Mouse (Mus musculus) embryonic fibroblast, embryonic 13.5 days (primary cell): ENCODE measurements around the gene Gm42791. TPM values are rescaled to one million over a fixed set of nuclear protein-coding genes. Genes with fewer than 3 reads are reported as not detected.

ENCODE experiments used
- H3K27ac ChIP-seq: 2 replicates; pipeline ENCODE4 v1.5.1; 2012; ENCODE audit warnings: low read length, control low read depth, inconsistent platforms; ENCODE audit not compliant: insufficient read depth
- H3K4me1 ChIP-seq: 2 replicates; pipeline ENCODE4 v1.6.1; 2011; ENCODE audit warnings: low read length; ENCODE audit not compliant: control insufficient read depth, insufficient read depth
- H3K4me3 ChIP-seq: 2 replicates; pipeline ENCODE4 v1.5.1; 2011; ENCODE audit warnings: mild to moderate bottlenecking, control low read depth, low read length; ENCODE audit not compliant: insufficient read depth
- CTCF ChIP-seq: IDR thresholded peaks from 2 replicates; pipeline ENCODE4 v1.5.1; 2011; ENCODE audit warnings: mild to moderate bottlenecking, control low read depth, low read length, moderate library complexity, borderline replicate concordance; ENCODE audit not compliant: insufficient read depth
- POLR2A ChIP-seq: IDR thresholded peaks from 2 replicates; pipeline ENCODE4 v1.6.1; 2011; ENCODE audit warnings: low read depth, mild to moderate bottlenecking, control low read depth, low read length, moderate library complexity
- polyA plus RNA-seq: library from polyadenylated mRNA; stranded (reverse); fragments of >200 nt; gene quantifications from 2 replicates; pipeline ENCODE4 v1.2.4, GENCODE M21; 2011; ENCODE audit warnings: low read depth; ENCODE audit not compliant: missing spikeins, insufficient read length

Gm42791 gene
- polyA plus RNA-seq, 1 experiment: 7.1 TPM

GRCm38 (mm10) chr5:149007295-149007646 is 12.3 kb upstream of the Gm42791 start:
- TF ChIP-seq CTCF: no peak
- no peak for TF ChIP-seq POLR2A
- Histone ChIP-seq H3K4me3 (no peak overlapping the region), H3K27ac (peak overlapping the region; percentile 27), H3K4me1 (peaks cover 6% of the 10 kb centered on the region)

- H3K27ac ChIP-seq: peak overlapping the region; percentile 27
- TF ChIP-seq CTCF (peak; percentile 59), POLR2A (no peak; the same call in 1 of the 2 replicates)
- H3K4me1 ChIP-seq: peaks cover 6% of the 10 kb centered on the region
- no peak overlapping the region for H3K4me3 ChIP-seq
Observed at GRCm38 (mm10) chr5:149006362-149007294, 11.7 kb upstream of the Gm42791 start.

DNA sequence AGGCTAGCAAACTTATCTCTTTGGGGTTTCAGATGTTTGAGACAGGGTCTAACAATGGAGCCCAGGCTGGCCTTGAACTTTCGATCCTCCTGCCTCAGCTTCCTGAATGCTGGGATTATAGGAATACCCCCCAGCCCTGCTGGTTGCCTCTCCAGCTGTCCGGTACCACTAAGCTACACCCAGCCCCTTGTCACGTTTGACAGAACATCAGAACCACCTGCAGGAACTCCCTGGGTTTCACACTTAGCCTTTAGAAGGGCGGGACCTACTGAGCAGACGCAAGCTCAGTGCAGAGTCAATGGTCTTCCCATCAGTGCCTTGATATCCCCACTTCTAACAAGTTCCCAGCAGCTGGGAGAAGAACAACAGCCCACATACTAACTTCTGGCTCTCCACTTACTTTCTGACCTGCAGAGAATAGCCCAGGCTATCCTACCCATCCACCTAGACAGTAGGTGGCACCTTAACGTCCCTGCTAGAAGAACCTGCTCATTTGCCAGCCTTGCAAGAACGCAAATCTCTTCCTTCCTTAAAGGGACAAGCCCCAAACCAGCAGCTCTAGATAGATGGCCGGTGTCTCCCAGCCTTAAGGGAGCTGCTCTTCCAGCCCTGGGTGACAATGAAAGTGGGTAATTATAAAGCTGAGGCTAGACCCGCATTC is 10.9 kb upstream of the Gm42791 start:
- no peak for TF ChIP-seq CTCF
- TF ChIP-seq POLR2A: no peak
- Histone ChIP-seq H3K4me1 (peaks cover 6% of the 10 kb centered on the region), H3K27ac (no peak overlapping the region), H3K4me3 (no peak overlapping the region)

- H3K4me3 ChIP-seq: no peak overlapping the region
- no peak overlapping the region for H3K27ac ChIP-seq
- peaks cover 6% of the 10 kb centered on the region for H3K4me1 ChIP-seq
- TF ChIP-seq CTCF (no peak), POLR2A (no peak)
Observed at GRCm38 (mm10) chr5:149005083-149005482, 10.1 kb upstream of the Gm42791 start.

DNA sequence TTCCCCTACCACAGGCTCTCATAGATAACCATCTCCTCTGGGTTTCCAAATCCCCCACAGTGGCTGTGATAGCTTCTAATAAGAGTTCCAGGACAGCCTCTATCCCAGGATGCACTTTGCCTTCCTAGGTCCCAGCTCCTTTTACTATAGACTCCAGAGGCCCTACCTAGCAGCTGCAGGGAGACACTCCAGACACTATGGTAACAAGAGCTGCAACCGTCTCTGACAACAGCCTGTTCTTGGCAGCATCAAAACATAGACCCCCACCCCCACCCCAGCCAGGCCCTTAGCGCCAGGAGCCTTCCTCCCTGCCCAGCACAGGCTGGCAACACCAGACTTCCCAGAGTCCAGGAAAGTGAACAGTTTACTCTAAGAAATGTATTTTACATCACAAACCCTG is 8.2 kb upstream of the Gm42791 start:
- TF ChIP-seq CTCF: no peak
- TF ChIP-seq POLR2A: no peak
- Histone ChIP-seq H3K4me3 (no peak overlapping the region), H3K4me1 (peaks cover 6% of the 10 kb centered on the region), H3K27ac (no peak overlapping the region)

- Histone ChIP-seq H3K27ac (no peak overlapping the region), H3K4me1 (peaks cover 6% of the 10 kb centered on the region), H3K4me3 (no peak overlapping the region)
- TF ChIP-seq POLR2A: no peak
- no peak for TF ChIP-seq CTCF
Observed at GRCm38 (mm10) chr5:149002803-149003115, 7.8 kb upstream of the Gm42791 start.

- Histone ChIP-seq H3K4me3 (no peak overlapping the region), H3K4me1 (peaks cover 6% of the 10 kb centered on the region), H3K27ac (no peak overlapping the region)
- TF ChIP-seq POLR2A (no peak), CTCF (no peak)
Observed at GRCm38 (mm10) chr5:149002034-149002802, 7.3 kb upstream of the Gm42791 start.

- TF ChIP-seq CTCF (no peak), POLR2A (no peak)
- peaks cover 5% of the 10 kb centered on the region for H3K4me1 ChIP-seq
- H3K4me3 ChIP-seq: no peak overlapping the region
- no peak overlapping the region for H3K27ac ChIP-seq
Observed at GRCm38 (mm10) chr5:148999802-149000201, 4.9 kb upstream of the Gm42791 start.

DNA sequence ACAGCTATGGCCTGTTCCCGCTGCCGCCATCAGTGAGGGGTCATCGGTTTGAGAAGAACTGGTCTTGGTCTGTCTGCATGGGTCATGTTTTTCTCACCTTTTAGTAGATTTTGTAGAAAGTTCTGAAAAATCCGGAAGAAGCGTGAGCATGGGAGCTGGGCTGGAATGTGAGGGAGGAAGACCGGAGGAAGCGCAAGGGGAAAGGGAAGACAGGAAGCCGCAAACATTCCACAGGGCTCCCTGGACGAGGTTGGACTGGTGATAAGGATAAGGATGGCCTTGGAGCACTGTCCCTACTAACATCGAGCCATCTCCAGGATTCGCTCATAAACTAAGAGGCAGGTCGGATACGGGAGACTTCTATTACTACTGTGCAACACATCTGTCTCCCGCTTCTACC is 3.6 kb upstream of the Gm42791 start:
- no peak for TF ChIP-seq POLR2A
- no peak for TF ChIP-seq CTCF
- Histone ChIP-seq H3K27ac (no peak overlapping the region), H3K4me1 (peaks cover 5% of the 10 kb centered on the region), H3K4me3 (no peak overlapping the region)
